Mouse (Mus musculus) CH12.LX (cell line): Measurements from ENCODE around the gene Mllt3. TPM values are rescaled to one million over a fixed set of nuclear protein-coding genes. Genes with fewer than 3 reads are reported as not detected.

Source experiments
- DNase-seq: peaks from one replicate; pipeline ENCODE4 v3.0.0-alpha.2; 2013; ENCODE audit errors: extremely low read depth
- H3K27ac ChIP-seq: 2 replicates; pipeline ENCODE4 v1.5.1; 2012; ENCODE audit warnings: low read depth, mild to moderate bottlenecking, control low read depth, moderate library complexity; ENCODE audit not compliant: insufficient read depth
- H3K27me3 ChIP-seq: replicated peaks from 2 replicates; pipeline ENCODE3; 2012; ENCODE audit warnings: inconsistent platforms
- H3K36me3 ChIP-seq, 2 experiments: replicated peaks in 1 of 2; 2 replicates each; pipeline versions ENCODE3 to v1.6.1; 2012; ENCODE audit warnings: inconsistent platforms in 1 of 2, low read length in 1 of 2, mild to moderate bottlenecking in 1 of 2, mixed read lengths in 1 of 2, moderate library complexity in 1 of 2; ENCODE audit not compliant: control insufficient read depth in 1 of 2, insufficient read depth in 1 of 2
- H3K4me1 ChIP-seq, 2 experiments: 2 replicates each; pipeline ENCODE4 v1.6.1; 2012; ENCODE audit warnings: inconsistent platforms in 1 of 2, moderate library complexity in 1 of 2; ENCODE audit not compliant: insufficient read depth in 2 of 2, control insufficient read depth in 1 of 2
- H3K4me2 ChIP-seq: 2 replicates; pipeline ENCODE4 v1.6.1; 2012; ENCODE audit warnings: low read depth, mild to moderate bottlenecking, control low read depth; ENCODE audit not compliant: poor library complexity, insufficient read depth, severe bottlenecking
- H3K4me3 ChIP-seq, 3 experiments: fragments of 150-350 bp in 1 of 3; sonication (generic) in 1 of 3; replicated peaks in 1 of 3; 2 replicates each; pipeline versions ENCODE3 to v1.5.1; 2011 to 2012; ENCODE audit warnings: low read depth in 2 of 3, low read length in 2 of 3, mild to moderate bottlenecking in 2 of 3, moderate library complexity in 2 of 3, control low read depth in 1 of 3, improper control_type of control experiment in 1 of 3, inconsistent platforms in 1 of 3, mixed read lengths in 1 of 3; ENCODE audit not compliant: poor library complexity in 1 of 3
- H3K79me2 ChIP-seq: replicated peaks from 2 replicates; pipeline ENCODE4 v1.6.1; 2012; ENCODE audit warnings: mild to moderate bottlenecking, moderate library complexity; ENCODE audit not compliant: control insufficient read depth, poor library complexity, insufficient read depth, severe bottlenecking; ENCODE audit errors: extremely low read depth
- H3K9ac ChIP-seq: 2 replicates; pipeline ENCODE4 v1.6.1; 2012; ENCODE audit warnings: low read depth, mild to moderate bottlenecking, control low read depth, moderate library complexity; ENCODE audit not compliant: insufficient read depth
- H3K9me3 ChIP-seq: replicated peaks from 2 replicates; pipeline ENCODE3; 2012; ENCODE audit warnings: low read length, inconsistent platforms, mixed read lengths
- CHD1 ChIP-seq: IDR thresholded peaks from 2 replicates; pipeline ENCODE4 v1.6.1; 2012; ENCODE audit warnings: low read depth, low read length, improper control_type of control experiment, inconsistent platforms
- CHD2 ChIP-seq: IDR thresholded peaks from 2 replicates; pipeline ENCODE4 v1.6.1; 2011; ENCODE audit warnings: low read length, improper control_type of control experiment
- EP300 ChIP-seq: IDR thresholded peaks from 2 replicates; pipeline ENCODE4 v1.6.1; 2011; ENCODE audit warnings: low read length, improper control_type of control experiment
- GABPA ChIP-seq: IDR thresholded peaks from 2 replicates; pipeline ENCODE4 v1.6.1; 2012; ENCODE audit warnings: low read depth, low read length, improper control_type of control experiment, inconsistent platforms; ENCODE audit not compliant: insufficient replicate concordance
- HCFC1 ChIP-seq: IDR thresholded peaks from 2 replicates; pipeline ENCODE4 v1.6.1; 2012; ENCODE audit warnings: low read depth, mild to moderate bottlenecking, inconsistent platforms, low read length, improper control_type of control experiment
- JUND ChIP-seq: conservative IDR thresholded peaks from 2 replicates; pipeline ENCODE4 v1.6.1; 2011; ENCODE audit warnings: low read depth, low read length, improper control_type of control experiment
- KAT2A ChIP-seq: IDR thresholded peaks from 2 replicates; pipeline ENCODE4 v1.6.1; 2012; ENCODE audit warnings: low read length, improper control_type of control experiment, inconsistent platforms; ENCODE audit not compliant: insufficient replicate concordance
- MAFK ChIP-seq: IDR thresholded peaks from 2 replicates; pipeline ENCODE4 v1.6.1; 2011; ENCODE audit warnings: low read length, improper control_type of control experiment; ENCODE audit not compliant: insufficient replicate concordance
- MAZ ChIP-seq: IDR thresholded peaks from 2 replicates; pipeline ENCODE4 v1.6.1; 2012; ENCODE audit warnings: low read depth, mild to moderate bottlenecking, inconsistent platforms, low read length, improper control_type of control experiment, moderate library complexity
- MXI1 ChIP-seq: IDR thresholded peaks from 2 replicates; pipeline ENCODE4 v1.6.1; 2011; ENCODE audit warnings: mild to moderate bottlenecking, low read depth, low read length, improper control_type of control experiment
- NELFE ChIP-seq: IDR thresholded peaks from 2 replicates; pipeline ENCODE4 v1.6.1; 2011; ENCODE audit warnings: low read depth, low read length, improper control_type of control experiment
- NRF1 ChIP-seq: IDR thresholded peaks from 2 replicates; pipeline ENCODE4 v1.6.1; 2014; ENCODE audit warnings: low read depth, mild to moderate bottlenecking, inconsistent platforms, low read length, improper control_type of control experiment, moderate library complexity
- PAX5 ChIP-seq: IDR thresholded peaks from 2 replicates; pipeline ENCODE4 v1.6.1; 2012; ENCODE audit warnings: low read length, inconsistent platforms, mixed read lengths
- RAD21 ChIP-seq: IDR thresholded peaks from 2 replicates; pipeline ENCODE4 v1.6.1; 2011; ENCODE audit warnings: low read depth, mild to moderate bottlenecking, low read length, improper control_type of control experiment, moderate library complexity
- RCOR1 ChIP-seq: conservative IDR thresholded peaks from 2 replicates; pipeline ENCODE4 v1.6.1; 2012; ENCODE audit warnings: low read depth, mild to moderate bottlenecking, inconsistent platforms, low read length, improper control_type of control experiment
- SMC3 ChIP-seq: IDR thresholded peaks from 2 replicates; pipeline ENCODE4 v1.6.1; 2011; ENCODE audit warnings: low read depth, low read length, improper control_type of control experiment
- TBP ChIP-seq: conservative IDR thresholded peaks from 2 replicates; pipeline ENCODE4 v1.6.1; 2011; ENCODE audit warnings: low read depth, low read length, improper control_type of control experiment
- ZC3H11A ChIP-seq: IDR thresholded peaks from 2 replicates; pipeline ENCODE4 v1.6.1; 2012; ENCODE audit warnings: low read depth, mild to moderate bottlenecking, inconsistent platforms, low read length, improper control_type of control experiment
- ZMIZ1 ChIP-seq: IDR thresholded peaks from 2 replicates; pipeline ENCODE4 v1.6.1; 2012; ENCODE audit warnings: low read depth, mild to moderate bottlenecking, inconsistent platforms, low read length, improper control_type of control experiment
- ZNF384 ChIP-seq: IDR thresholded peaks from 2 replicates; pipeline ENCODE4 v1.6.1; 2012; ENCODE audit warnings: low read depth, low read length, improper control_type of control experiment, inconsistent platforms
- dilution Hi-C: fragments of 300-500 bp; cut with MboI; formaldehyde crosslinking; loops from 2 replicates; pipeline ENCODE4 v1.14.3; 2020; ENCODE audit warnings: low sequenced_read_pairs; ENCODE audit not compliant: extremely low pct_unique_long_range_greater_than_20kb, extremely low pct_ligation_motif_present
- in situ Hi-C: fragments of 300-500 bp; cut with MboI; formaldehyde crosslinking; loops from 3 replicates; pipeline ENCODE4 v1.14.3; 2019; ENCODE audit warnings: low sequenced_read_pairs, low pct_ligation_motif_present, low pct_unique_long_range_greater_than_20kb, mixed read lengths
- polyA plus RNA-seq: library from polyadenylated mRNA; unstranded; fragments of >175 nt; gene quantifications from 2 replicates; pipeline ENCODE4 v1.2.1, GENCODE M21; 2012; ENCODE audit warnings: low read depth; ENCODE audit not compliant: insufficient read length
- total RNA-seq, 2 experiments: library from RNA; depleted of rRNA; stranded (reverse); fragments of 300-350 nt in 1 of 2; fragments of >200 nt in 1 of 2; gene quantifications; 2 replicates each; pipeline ENCODE4 v1.2.3; 2012 to 2014

The Mllt3 gene
- total and polyA plus RNA-seq, 3 experiments = 8.3 to 20.9 (median 10.1) TPM

GRCm38 (mm10) chr4:87991710-87992109, 41.5 kb downstream of the Mllt3 start:
- H3K27me3 ChIP-seq = no peaks in the 10 kb centered on the region
- no peak overlapping the region for H3K9ac ChIP-seq
- H3K4me3 ChIP-seq = no peak overlapping the region
- H3K4me1 ChIP-seq = peaks cover 0 to 5% of the 10 kb centered on the region in 2 experiments; a peak in 2 of 4 replicates
- H3K27ac ChIP-seq = no peak overlapping the region
- DNase-seq = no peak
- no peak for TF ChIP-seq CHD2
- no peak for TF ChIP-seq MAZ
- TF ChIP-seq EP300 = no peak
- no peak for TF ChIP-seq TBP
- no peak for TF ChIP-seq JUND
- TF ChIP-seq NRF1 = no peak
- no peak for TF ChIP-seq MXI1
- TF ChIP-seq ZNF384 = no peak
- TF ChIP-seq ZC3H11A = no peak
- no peak for TF ChIP-seq MAFK
- TF ChIP-seq PAX5 = no peak
- TF ChIP-seq KAT2A = no peak
- TF ChIP-seq GABPA = no peak
- TF ChIP-seq SMC3 = no peak
- TF ChIP-seq ZMIZ1 = no peak
- TF ChIP-seq NELFE = no peak
- in situ Hi-C loops (no loop called here), dilution Hi-C loops (no loop called here)
- peaks cover 0 to 11% of the 10 kb centered on the region in 2 experiments for H3K36me3 ChIP-seq
- no peaks in the 10 kb centered on the region for H3K9me3 ChIP-seq
- H3K79me2 ChIP-seq = no peaks in the 10 kb centered on the region
- no peak overlapping the region for H3K4me2 ChIP-seq

- TF ChIP-seq CHD2 = no peak
- TF ChIP-seq HCFC1 = no peak
- no peak for TF ChIP-seq ZNF384
- TF ChIP-seq RCOR1 = no peak
- no peak for TF ChIP-seq CHD1
- TF ChIP-seq RAD21 = no peak
- Histone ChIP-seq H3K36me3 (peaks cover 0 to 8% of the 10 kb centered on the region in 2 experiments), H3K27me3 (no peaks in the 10 kb centered on the region), H3K4me1 (peaks cover 0 to 5% of the 10 kb centered on the region in 2 experiments; a peak in 2 of 4 replicates), H3K9ac (no peak overlapping the region), H3K4me3 (no peak overlapping the region), H3K27ac (no peak overlapping the region), H3K9me3 (no peaks in the 10 kb centered on the region), H3K79me2 (no peaks in the 10 kb centered on the region), H3K4me2 (no peak overlapping the region)
- in situ Hi-C loops (no loop called here), dilution Hi-C loops (no loop called here)
- DNase-seq = no peak
Measured at GRCm38 (mm10) chr4:87990940-87991339, 42.2 kb downstream of the Mllt3 start.
